Mouse (Mus musculus): Measurements from ENCODE around the gene Olfr906. TPM values are rescaled to one million over a fixed set of nuclear protein-coding genes. Genes with fewer than 3 reads are reported as not detected.

The Olfr906 gene
- not detected in 2 replicates for total RNA-seq (2021)
- long read RNA-seq, experiment 1: 0 reads
- long read RNA-seq, experiment 2: 0 reads

GRCm38 (mm10) chr9:38486785-38487184 is at the start of gene Olfr906:
TSS of gene Olfr906 (plus strand) at chr9:38487085.
- no peak for DNase-seq

GRCm38 (mm10) chr9:38447352-38447751 is 39.5 kb upstream of the Olfr906 start, which contains the start of gene Olfr902:
TSS of gene Olfr902 (plus strand) at chr9:38447652.
- DNase-seq: no peak

GRCm38 (mm10) chr9:38462844-38463243 is 24.0 kb upstream of the Olfr906 start, which contains the start of gene Olfr904:
TSS of gene Olfr904 (plus strand) at chr9:38463144.
- no peak for DNase-seq

GRCm38 (mm10) chr9:38470807-38471206 is 16.1 kb upstream of the Olfr906 start, which contains the start of gene Olfr905:
TSS of gene Olfr905 (plus strand) at chr9:38471107.
- no peak for DNase-seq

- no peak for DNase-seq
Observed at GRCm38 (mm10) chr9:38495501-38495900, 8.6 kb downstream of the Olfr906 start, which contains the start of gene Olfr907. TSS of gene Olfr907 (plus strand) at chr9:38495801.

- DNase-seq: no peak
Observed at GRCm38 (mm10) chr9:38512353-38512752, 25.5 kb downstream of the Olfr906 start.

- no peak for DNase-seq
Observed at GRCm38 (mm10) chr9:38521280-38521679, 34.4 kb downstream of the Olfr906 start, which contains the start of gene Olfr911-ps1. TSS of gene Olfr911-ps1 (plus strand) at chr9:38521580.

- no peak for DNase-seq
Observed at GRCm38 (mm10) chr9:38537549-38537948, 50.7 kb downstream of the Olfr906 start, which contains the start of gene Olfr910. TSS of gene Olfr910 (plus strand) at chr9:38537849.

Other genes starting within 250 kb of the Olfr906 start
- not detected in 2 replicates for gene Olfr143, start 234.3 kb upstream of the Olfr906 start, total RNA-seq (2021)
- not detected in 2 replicates for gene Olfr895, start 219.2 kb upstream of the Olfr906 start, total RNA-seq (2021)
- gene Olfr896-ps1, start 196.0 kb upstream of the Olfr906 start, total RNA-seq (2021): not detected in 2 replicates
- gene Olfr25, start 158.0 kb upstream of the Olfr906 start, total RNA-seq (2021): not detected in 2 replicates
- gene Olfr898, start 138.7 kb upstream of the Olfr906 start, total RNA-seq (2021): not detected in 2 replicates
- gene Olfr250, start 120.2 kb upstream of the Olfr906 start, total RNA-seq (2021): not detected in 2 replicates
- gene Olfr251, start 110.0 kb upstream of the Olfr906 start, total RNA-seq (2021): not detected in 2 replicates
- gene Olfr147, start 85.4 kb upstream of the Olfr906 start, total RNA-seq (2021): not detected in 2 replicates
- not detected in 2 replicates for gene Olfr901, start 57.6 kb upstream of the Olfr906 start, total RNA-seq (2021)
- not detected in 2 replicates for gene Olfr902, start 39.4 kb upstream of the Olfr906 start, total RNA-seq (2021)
- gene Olfr904, start 23.9 kb upstream of the Olfr906 start, total RNA-seq (2021): not detected in 2 replicates
- gene Olfr905, start 16.0 kb upstream of the Olfr906 start, total RNA-seq (2021): not detected in 2 replicates
- gene Olfr907, start 8.7 kb downstream of the Olfr906 start, total RNA-seq (2021): not detected in 2 replicates
- gene Olfr911-ps1, start 34.5 kb downstream of the Olfr906 start, total RNA-seq (2021): not detected in 2 replicates
- gene Olfr910, start 50.8 kb downstream of the Olfr906 start, total RNA-seq (2021): not detected in 2 replicates
- gene Olfr912, start 93.1 kb downstream of the Olfr906 start, total RNA-seq (2021): not detected in 2 replicates
- gene Olfr913, start 105.7 kb downstream of the Olfr906 start, total RNA-seq (2021): not detected in 2 replicates
- not detected in 2 replicates for gene Olfr914, start 118.0 kb downstream of the Olfr906 start, total RNA-seq (2021)
- not detected in 2 replicates for gene Olfr916, start 172.8 kb downstream of the Olfr906 start, total RNA-seq (2021)
- gene Olfr917, start 178.8 kb downstream of the Olfr906 start, total RNA-seq (2021): not detected in 2 replicates
- gene Olfr918, start 187.5 kb downstream of the Olfr906 start, total RNA-seq (2021): not detected in 2 replicates
- gene Olfr919, start 216.6 kb downstream of the Olfr906 start, total RNA-seq (2021): not detected in 2 replicates
- gene Vwa5a, start 231.2 kb downstream of the Olfr906 start, total RNA-seq (2021): 35.2 and 35.3 TPM in 2 replicates

All from adrenal gland, postnatal 14 days (tissue).